Mouse (Mus musculus) heart, adult 2 months (tissue): ENCODE results near the gene Slc5a11.

Experiments
- CTCF ChIP-seq: fragments of 200-600 bp; IDR thresholded peaks from 2 replicates; pipeline ENCODE4 v1.8.1; 2022; ENCODE audit warnings: antibody characterized with exemption, mild to moderate bottlenecking, moderate library complexity
- EP300 ChIP-seq: fragments of 200-500 bp; IDR thresholded peaks from 2 replicates; pipeline ENCODE4 v1.6.1; 2011; ENCODE audit warnings: low read depth, low read length, control low read depth; ENCODE audit not compliant: insufficient read depth

GRCm38 (mm10) chr7:123181787-123182701, 32.5 kb upstream of the Slc5a11 start:
- TF ChIP-seq CTCF (no peak), EP300 (no peak)
